Mouse (Mus musculus): Measurements from ENCODE around the gene Tbc1d10a.

GRCm38 (mm10) chr11:4195597-4196031 lies 9.0 kb downstream of the Tbc1d10a start:
- TF ChIP-seq CTCF (IDR thresholded peaks at IDR 0.05; ENCODE audit: borderline replicate concordance, extremely low read depth, insufficient read depth, insufficient read length) (no peak), POLR2A (IDR thresholded peaks at IDR 0.05; ENCODE audit: borderline replicate concordance, extremely low read depth, insufficient read depth, insufficient read length, poor library complexity, severe bottlenecking) (no peak)

Measured in brain, embryonic 14.5 days (tissue).